Mouse (Mus musculus): ENCODE results near the gene Tex12. TPM values are rescaled to one million over a fixed set of nuclear protein-coding genes. Genes with fewer than 3 reads are reported as not detected.

Gene Tex12
- polyA plus RNA-seq, 1 experiment: not detected

GRCm38 (mm10) chr9:50540170-50540569 is 21.0 kb downstream of the Tex12 start:
- Histone ChIP-seq H3K4me3 (ENCODE audit: low read depth, low read length) (no peak overlapping the region), H3K27ac (ENCODE audit: insufficient read depth, low read depth, low read length) (no peak overlapping the region), H3K4me1 (ENCODE audit: control insufficient read depth, insufficient read depth, insufficient read length, low read length) (peaks cover 8% of the 10 kb centered on the region), H3K27me3 (ENCODE audit: control insufficient read depth, insufficient read depth, low read length) (no peaks in the 10 kb centered on the region), H3K36me3 (ENCODE audit: control insufficient read depth, insufficient read depth, low read length) (peaks cover 18% of the 10 kb centered on the region)
- WGBS: 71% methylated on average over 7 of the region's 7 CpGs
- TF ChIP-seq CTCF (IDR thresholded peaks at IDR 0.05; ENCODE audit: extremely low read depth, insufficient read length, insufficient replicate concordance, low read depth, low read length) (no peak), POLR2A (IDR thresholded peaks at IDR 0.05; ENCODE audit: low read depth, low read length) (no peak)

GRCm38 (mm10) chr9:50537295-50537694 is 23.8 kb downstream of the Tex12 start:
- TF ChIP-seq POLR2A (IDR thresholded peaks at IDR 0.05; ENCODE audit: low read depth, low read length): no peak
- no peak overlapping the region for H3K27ac ChIP-seq (ENCODE audit: insufficient read depth, low read depth, low read length)
- 77% methylated on average over 4 of the region's 4 CpGs for WGBS
- H3K4me1 ChIP-seq (ENCODE audit: control insufficient read depth, insufficient read depth, insufficient read length, low read length): peaks cover 14% of the 10 kb centered on the region
- H3K36me3 ChIP-seq (ENCODE audit: control insufficient read depth, insufficient read depth, low read length): peaks cover 17% of the 10 kb centered on the region
- no peaks in the 10 kb centered on the region for H3K27me3 ChIP-seq (ENCODE audit: control insufficient read depth, insufficient read depth, low read length)
- H3K4me3 ChIP-seq (ENCODE audit: low read depth, low read length): no peak overlapping the region

DNA sequence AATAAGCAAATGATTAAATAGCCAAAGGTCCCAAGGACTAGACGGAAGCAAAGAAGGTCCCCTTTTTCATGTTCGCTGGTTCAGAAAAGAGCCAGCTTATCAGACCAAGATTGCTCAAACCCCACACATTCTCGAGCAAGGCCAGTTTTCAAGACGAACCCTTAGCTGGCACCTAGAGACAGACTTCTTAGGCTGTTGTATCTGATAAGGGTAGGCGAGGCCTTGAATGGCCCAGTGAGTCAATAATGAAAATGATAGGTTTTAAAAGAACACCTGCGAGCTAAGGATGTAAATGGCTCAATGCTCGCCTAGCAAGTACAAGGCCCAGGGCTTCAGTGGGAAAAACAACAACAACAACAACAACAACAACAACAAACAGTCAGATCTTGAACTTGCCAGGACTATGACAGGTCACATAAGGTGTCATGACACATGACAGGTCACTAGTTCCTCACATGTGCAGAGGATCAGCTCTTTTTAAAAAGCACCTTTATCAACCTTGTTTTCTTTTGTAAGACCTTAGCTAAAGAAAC is 24.5 kb downstream of the Tex12 start:
- peaks cover 14% of the 10 kb centered on the region for H3K4me1 ChIP-seq (ENCODE audit: control insufficient read depth, insufficient read depth, insufficient read length, low read length)

DNA sequence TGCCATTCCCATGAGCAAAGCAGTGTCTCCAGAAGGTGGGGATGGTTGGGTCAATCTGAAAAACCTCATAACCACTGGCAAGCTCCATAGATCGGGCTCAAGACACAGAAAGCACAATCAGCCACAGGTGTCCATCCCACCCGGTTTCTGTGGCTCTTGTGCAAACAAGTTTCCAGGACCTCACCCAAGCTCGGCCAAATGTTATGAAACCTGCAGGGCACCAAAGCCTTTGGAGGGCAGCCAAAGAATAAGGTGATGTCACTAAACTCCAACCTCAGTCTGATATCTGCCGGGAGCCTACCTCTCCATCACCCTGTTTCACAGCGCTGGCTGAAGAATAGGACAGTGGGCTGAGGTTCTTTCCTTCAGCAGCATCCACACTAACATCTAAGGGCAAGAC is 25.2 kb downstream of the Tex12 start:
- H3K27ac ChIP-seq (ENCODE audit: insufficient read depth, low read depth, low read length): peak overlapping the region; percentile 30; the same call in 1 of the 2 replicates
- H3K27me3 ChIP-seq (ENCODE audit: control insufficient read depth, insufficient read depth, low read length): no peaks in the 10 kb centered on the region
- TF ChIP-seq POLR2A (IDR thresholded peaks at IDR 0.05; ENCODE audit: low read depth, low read length): no peak
- no peak for TF ChIP-seq CTCF (IDR thresholded peaks at IDR 0.05; ENCODE audit: extremely low read depth, insufficient read length, insufficient replicate concordance, low read depth, low read length)
- peaks cover 14% of the 10 kb centered on the region for H3K4me1 ChIP-seq (ENCODE audit: control insufficient read depth, insufficient read depth, insufficient read length, low read length)
- 22% methylated on average over 5 of the region's 5 CpGs for WGBS
- peaks cover 14% of the 10 kb centered on the region for H3K36me3 ChIP-seq (ENCODE audit: control insufficient read depth, insufficient read depth, low read length)
- no peak overlapping the region for H3K4me3 ChIP-seq (ENCODE audit: low read depth, low read length)

More for the DNA sequence above, 24.5 kb downstream of the Tex12 start:
- H3K27me3 ChIP-seq (ENCODE audit: control insufficient read depth, insufficient read depth, low read length): no peaks in the 10 kb centered on the region
- TF ChIP-seq POLR2A (IDR thresholded peaks at IDR 0.05; ENCODE audit: low read depth, low read length): no peak
- TF ChIP-seq CTCF (IDR thresholded peaks at IDR 0.05; ENCODE audit: extremely low read depth, insufficient read length, insufficient replicate concordance, low read depth, low read length): no peak
- H3K4me3 ChIP-seq (ENCODE audit: low read depth, low read length): no peak overlapping the region
- H3K36me3 ChIP-seq (ENCODE audit: control insufficient read depth, insufficient read depth, low read length): peaks cover 15% of the 10 kb centered on the region
- H3K27ac ChIP-seq (ENCODE audit: insufficient read depth, low read depth, low read length): peak overlapping the region; percentile 55; the same call in 1 of the 2 replicates
- WGBS: 22% methylated on average over 7 of the region's 7 CpGs

DNA sequence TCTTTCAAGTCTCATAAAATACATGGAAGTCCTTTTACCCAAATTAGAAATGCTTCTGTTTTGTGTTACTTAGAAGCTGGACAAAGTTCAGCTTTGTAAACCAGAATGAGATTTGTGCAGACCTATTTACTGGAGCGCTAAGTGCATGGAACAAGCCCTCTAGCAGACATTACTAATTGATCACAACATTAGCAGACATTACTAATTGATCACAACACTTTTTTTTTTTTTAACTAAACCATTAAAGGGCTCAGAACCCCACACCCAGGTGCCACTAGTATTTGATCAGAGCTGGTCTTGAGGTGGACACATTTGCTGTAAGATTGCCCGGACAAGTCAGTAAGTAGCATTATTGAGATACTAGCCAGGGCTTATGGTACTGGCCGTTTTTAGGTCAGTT is 27.3 kb downstream of the Tex12 start:
- 40% methylated on average over 3 of the region's 3 CpGs for WGBS
- H3K36me3 ChIP-seq (ENCODE audit: control insufficient read depth, insufficient read depth, low read length): peaks cover 8% of the 10 kb centered on the region
- no peak overlapping the region for H3K4me3 ChIP-seq (ENCODE audit: low read depth, low read length)
- peak overlapping the region; percentile 80 for H3K27ac ChIP-seq (ENCODE audit: insufficient read depth, low read depth, low read length)
- no peaks in the 10 kb centered on the region for H3K27me3 ChIP-seq (ENCODE audit: control insufficient read depth, insufficient read depth, low read length)
- no peak for TF ChIP-seq POLR2A (IDR thresholded peaks at IDR 0.05; ENCODE audit: low read depth, low read length)
- H3K4me1 ChIP-seq (ENCODE audit: control insufficient read depth, insufficient read depth, insufficient read length, low read length): peaks cover 14% of the 10 kb centered on the region

DNA sequence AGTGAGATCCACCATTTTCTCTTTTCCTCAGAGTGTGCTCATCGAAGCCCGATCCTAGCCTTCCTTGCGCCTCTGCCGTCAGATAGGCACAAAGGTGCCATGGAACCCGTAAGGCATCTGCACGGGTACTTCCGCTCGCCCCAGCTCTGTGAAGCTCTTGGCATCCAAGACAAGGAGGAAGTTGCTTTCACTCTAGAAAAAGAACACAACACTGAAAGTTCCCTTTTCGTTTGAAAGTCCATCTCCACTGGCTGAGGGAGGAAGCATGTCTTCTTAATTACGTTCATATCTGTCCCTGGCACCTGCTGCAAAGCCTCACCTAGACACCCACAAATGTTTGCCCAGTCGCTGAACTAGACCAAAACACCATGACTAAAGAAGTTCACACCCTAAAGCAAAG is 27.8 kb downstream of the Tex12 start:
- WGBS: 16% methylated on average over 11 of the region's 11 CpGs
- Histone ChIP-seq H3K27ac (ENCODE audit: insufficient read depth, low read depth, low read length) (peak overlapping the region; percentile 80), H3K4me1 (ENCODE audit: control insufficient read depth, insufficient read depth, insufficient read length, low read length) (peaks cover 14% of the 10 kb centered on the region), H3K4me3 (ENCODE audit: low read depth, low read length) (peak overlapping the region; percentile 46), H3K27me3 (ENCODE audit: control insufficient read depth, insufficient read depth, low read length) (no peaks in the 10 kb centered on the region), H3K36me3 (ENCODE audit: control insufficient read depth, insufficient read depth, low read length) (peaks cover 7% of the 10 kb centered on the region; the same call in 1 of the 2 replicates)
- TF ChIP-seq CTCF (IDR thresholded peaks at IDR 0.05; ENCODE audit: extremely low read depth, insufficient read length, insufficient replicate concordance, low read depth, low read length) (no peak), POLR2A (IDR thresholded peaks at IDR 0.05; ENCODE audit: low read depth, low read length) (no peak)

DNA sequence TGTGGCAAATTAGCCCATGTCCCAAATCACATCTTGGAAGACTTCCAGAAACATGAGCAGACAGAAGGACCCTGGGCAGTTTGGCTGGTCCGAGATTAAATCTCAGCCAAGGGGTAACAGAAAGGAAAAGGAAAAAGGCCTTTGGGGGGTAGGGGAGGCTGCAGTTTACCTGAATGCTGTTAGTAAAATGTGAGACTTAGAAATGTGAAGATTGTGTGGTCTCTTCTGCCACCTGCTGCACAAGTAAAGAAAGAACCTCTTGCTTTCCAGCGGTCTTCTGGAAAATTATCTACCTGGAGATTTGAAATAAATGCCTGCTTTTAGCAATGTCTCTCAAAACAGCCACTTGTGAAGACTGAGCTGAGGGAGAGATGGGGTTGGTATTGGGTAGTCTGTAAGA is 30.2 kb downstream of the Tex12 start:
- Histone ChIP-seq H3K4me3 (ENCODE audit: low read depth, low read length) (no peak overlapping the region), H3K4me1 (ENCODE audit: control insufficient read depth, insufficient read depth, insufficient read length, low read length) (peaks cover 12% of the 10 kb centered on the region; the same call in 1 of the 2 replicates), H3K36me3 (ENCODE audit: control insufficient read depth, insufficient read depth, low read length) (peaks cover 7% of the 10 kb centered on the region), H3K27ac (ENCODE audit: insufficient read depth, low read depth, low read length) (no peak overlapping the region), H3K27me3 (ENCODE audit: control insufficient read depth, insufficient read depth, low read length) (no peaks in the 10 kb centered on the region)
- WGBS: 25% methylated on average over 2 of the region's 2 CpGs
- TF ChIP-seq POLR2A (IDR thresholded peaks at IDR 0.05; ENCODE audit: low read depth, low read length) (no peak), CTCF (IDR thresholded peaks at IDR 0.05; ENCODE audit: extremely low read depth, insufficient read length, insufficient replicate concordance, low read depth, low read length) (no peak)

Measured in small intestine, adult 2 months (tissue).